9 mouse cellular contexts compared by ENCODE assay signal in the genomic region with DNA sequence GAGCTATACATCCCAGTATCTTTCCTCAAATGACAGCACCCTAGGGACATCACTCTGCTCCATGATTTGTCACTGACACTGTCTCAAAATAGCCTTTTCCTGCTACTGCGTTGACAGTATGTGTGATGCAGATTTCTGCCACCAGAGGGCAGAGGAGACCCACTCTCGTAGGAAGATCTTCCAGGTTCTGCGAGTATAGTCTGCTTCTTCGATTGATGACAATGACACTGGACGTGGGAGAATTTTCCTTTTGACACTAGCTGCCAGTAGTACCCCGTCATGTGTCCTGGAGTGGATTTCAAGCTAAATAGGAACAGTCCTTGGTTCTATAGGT. TPM values are rescaled to one million over a fixed set of nuclear protein-coding genes. Genes with fewer than 3 reads are reported as not detected.
A peak's percentile ranks its signal among the peaks of the same experiment; 100 is the strongest.
DNase-seq lines count a peak whose midpoint lies in the region; ATAC-seq lines count a peak whose summit lies in the region.
"Had no signal": no experiment of that assay in that cellular context is flagged by ENCODE, and none has a peak within 500 bp of the region (broad histone marks: within the 10 kb centered on the region; RNA-seq: fewer than 3 reads in every experiment).

No protein-coding gene starts in this region.

- H3K9me3 ChIP-seq in forebrain, embryonic 11.5 days (ENCODE audit: control insufficient read depth, low read length): no peaks in the 10 kb centered on the region
- H3K9me3 ChIP-seq in hindbrain, embryonic 11.5 days (ENCODE audit: control insufficient read depth, low read length): no peaks in the 10 kb centered on the region

- WGBS in forebrain, embryonic 11.5 days: 14% methylated on average over 6 of the region's 6 CpGs
- 19% methylated on average over 6 of the region's 6 CpGs for WGBS in hindbrain, embryonic 11.5 days

- no peak overlapping the region for H3K4me2 ChIP-seq in forebrain, embryonic 11.5 days (ENCODE audit: low read depth, low read length, severe bottlenecking)
- H3K4me2 ChIP-seq in hindbrain, embryonic 11.5 days (replicated peaks; ENCODE audit: low read depth, low read length): no peak overlapping the region

- H3K4me3 ChIP-seq in forebrain, embryonic 11.5 days (ENCODE audit: low read depth, low read length): no peak overlapping the region
- no peak overlapping the region for H3K4me3 ChIP-seq in hindbrain, embryonic 11.5 days (ENCODE audit: low read depth, low read length)
- H3K4me3 ChIP-seq: myocyte had no signal

- peak; percentile 43 to 80 for DNase-seq in heart, adult 18-20 months
- no peak for DNase-seq in heart, adult 11 months
- DNase-seq in c-Kit-positive CD71-negative TER-119-negative erythroid progenitor cells, embryonic 14.5 days (ENCODE audit: low read depth): peak; percentile 42
- DNase-seq in forebrain, embryonic 11.5 days (ENCODE audit: low spot score): peak; percentile 86
- peak; percentile 88 for DNase-seq in hindbrain, embryonic 11.5 days (ENCODE audit: low spot score)
- peak; percentile 71 for DNase-seq in layer of hippocampus, adult 9-10 months (ENCODE audit: low spot score)
- peak; percentile 78 for DNase-seq in lung, postnatal 14 days
- DNase-seq in right cerebral cortex, adult 2 months (ENCODE audit: low spot score in 2 of 2): peak; percentile 81 to 89

- peak; percentile 60 for ATAC-seq in forebrain, embryonic 11.5 days (replicated peaks; ENCODE audit: low FRiP score)
- ATAC-seq in hindbrain, embryonic 11.5 days (ENCODE audit: low FRiP score): peak; percentile 51; the same call in 1 of the 2 replicates

- no peaks in the 10 kb centered on the region for H3K4me1 ChIP-seq in forebrain, embryonic 11.5 days (replicated peaks; ENCODE audit: control insufficient read depth, insufficient read depth, low read length)
- no peaks in the 10 kb centered on the region for H3K4me1 ChIP-seq in hindbrain, embryonic 11.5 days (replicated peaks; ENCODE audit: control insufficient read depth, insufficient read depth, low read length)

- H3K9ac ChIP-seq in forebrain, embryonic 11.5 days (ENCODE audit: low read length): no peak overlapping the region
- no peak overlapping the region for H3K9ac ChIP-seq in hindbrain, embryonic 11.5 days (ENCODE audit: low read depth, low read length)

- no peak overlapping the region for H3K27ac ChIP-seq in forebrain, embryonic 11.5 days (ENCODE audit: low read depth, low read length)
- H3K27ac ChIP-seq in hindbrain, embryonic 11.5 days (ENCODE audit: low read depth, low read length): no peak overlapping the region

- H3K36me3 ChIP-seq in forebrain, embryonic 11.5 days (ENCODE audit: control insufficient read depth, insufficient read depth, low read length): no peaks in the 10 kb centered on the region
- no peaks in the 10 kb centered on the region for H3K36me3 ChIP-seq in hindbrain, embryonic 11.5 days (ENCODE audit: control insufficient read depth, insufficient read depth, low read length)

- no peaks in the 10 kb centered on the region for H3K27me3 ChIP-seq in forebrain, embryonic 11.5 days (ENCODE audit: control insufficient read depth, insufficient read depth, low read length)
- no peaks in the 10 kb centered on the region for H3K27me3 ChIP-seq in hindbrain, embryonic 11.5 days (ENCODE audit: control insufficient read depth, insufficient read depth, low read length)

RNA-seq across cellular contexts. Expression of gene Rabl2, which starts 31.9 kb away (rescaled TPM):
- 1 to 10 TPM; 2.3 to 4.7 TPM for total RNA-seq in heart, adult 18-20 months (2021)
- polyA plus RNA-seq in forebrain, embryonic 11.5 days (2014; fragmentation: Nextera tagmentation; extraction: Ambion mirVana): 76.4 and 76.7 TPM in 2 replicates
- polyA plus RNA-seq in hindbrain, embryonic 11.5 days (2014; fragmentation: Nextera tagmentation; extraction: Ambion mirVana): 85.3 and 91.0 TPM in 2 replicates

RNA-seq across cellular contexts. Expression of gene Acr, which starts 55.5 kb away (rescaled TPM):
- under 1 TPM in 1 of 2 experiments, not detected in 1; 0.35 TPM for total RNA-seq in heart, adult 18-20 months (2021)
- 0.65 and 0.84 TPM in 2 replicates for polyA plus RNA-seq in forebrain, embryonic 11.5 days (2014; fragmentation: Nextera tagmentation; extraction: Ambion mirVana)
- polyA plus RNA-seq in hindbrain, embryonic 11.5 days (2014; fragmentation: Nextera tagmentation; extraction: Ambion mirVana): 0.39 and 0.76 TPM in 2 replicates
- polyA plus RNA-seq: myocyte had no signal
